8 mouse cellular contexts compared by ENCODE assay signal in genomic region chr8:94966578-94966977, GRCm38 (mm10). TPM values are rescaled to one million over a fixed set of nuclear protein-coding genes. Genes with fewer than 3 reads are reported as not detected.
DNase-seq lines count a peak whose midpoint lies in the region; ATAC-seq and TF ChIP-seq lines count a peak whose summit lies in the region.

No protein-coding gene starts in this region.

- no peaks in the 10 kb centered on the region for H3K27me3 ChIP-seq in forebrain, embryonic 14.5 days (replicated peaks; ENCODE audit: control insufficient read depth, insufficient read depth, low read length)
- H3K27me3 ChIP-seq in forebrain, embryonic 16.5 days (replicated peaks; ENCODE audit: control insufficient read depth, insufficient read depth, low read length): no peaks in the 10 kb centered on the region
- no peaks in the 10 kb centered on the region for H3K27me3 ChIP-seq in intestine, postnatal 0 days (replicated peaks; ENCODE audit: control insufficient read depth, insufficient read depth, low read length)

- H3K4me3 ChIP-seq in forebrain, embryonic 14.5 days (ENCODE audit: low read depth, low read length): no peak overlapping the region
- H3K4me3 ChIP-seq in forebrain, embryonic 16.5 days (replicated peaks; ENCODE audit: low read length): no peak overlapping the region
- no peak overlapping the region for H3K4me3 ChIP-seq in intestine, postnatal 0 days (ENCODE audit: low read depth, low read length)

- H3K36me3 ChIP-seq in forebrain, embryonic 14.5 days (ENCODE audit: control insufficient read depth, insufficient read depth, low read length): no peaks in the 10 kb centered on the region
- no peaks in the 10 kb centered on the region for H3K36me3 ChIP-seq in forebrain, embryonic 16.5 days (ENCODE audit: control insufficient read depth, insufficient read depth)
- no peaks in the 10 kb centered on the region for H3K36me3 ChIP-seq in intestine, postnatal 0 days (ENCODE audit: control insufficient read depth, insufficient read depth)

- no peaks in the 10 kb centered on the region for H3K4me1 ChIP-seq in forebrain, embryonic 14.5 days (ENCODE audit: control insufficient read depth, insufficient read depth, low read length)
- H3K4me1 ChIP-seq in forebrain, embryonic 16.5 days (replicated peaks; ENCODE audit: control insufficient read depth, insufficient read depth, low read length): 0 out of 2 replicates have a peak, but pooled peaks cover 3% of the 10 kb centered on the region
- peaks cover 7% of the 10 kb centered on the region; the same call in 1 of the 2 replicates for H3K4me1 ChIP-seq in intestine, postnatal 0 days (replicated peaks; ENCODE audit: control insufficient read depth, insufficient read depth, low read length)

- no peak overlapping the region for H3K27ac ChIP-seq in forebrain, embryonic 14.5 days (ENCODE audit: low read depth, low read length)
- no peak overlapping the region for H3K27ac ChIP-seq in forebrain, embryonic 16.5 days (ENCODE audit: low read length)
- peak overlapping the region; percentile 78 for H3K27ac ChIP-seq in intestine, postnatal 0 days (ENCODE audit: low read depth, low read length)

- no peak overlapping the region for H3K4me2 ChIP-seq in forebrain, embryonic 14.5 days (ENCODE audit: low read length)
- H3K4me2 ChIP-seq in forebrain, embryonic 16.5 days (ENCODE audit: low read length): no peak overlapping the region
- 0 out of 2 replicates have a peak overlapping the region, but pooled peaks have one; percentile 4 for H3K4me2 ChIP-seq in intestine, postnatal 0 days (replicated peaks; ENCODE audit: low read depth)

- intact Hi-C loops in heart, postnatal 25 days (cut with DNase I): no loop called here

- no peaks in the 10 kb centered on the region for H3K9me3 ChIP-seq in forebrain, embryonic 14.5 days (replicated peaks; ENCODE audit: control insufficient read depth, low read length)
- H3K9me3 ChIP-seq in forebrain, embryonic 16.5 days (ENCODE audit: control insufficient read depth, low read length): no peaks in the 10 kb centered on the region
- H3K9me3 ChIP-seq in intestine, postnatal 0 days (ENCODE audit: control insufficient read depth): no peaks in the 10 kb centered on the region

- ATAC-seq in forebrain, embryonic 14.5 days: no peak
- no peak for ATAC-seq in forebrain, embryonic 16.5 days
- peak; percentile 61 for ATAC-seq in activated CD4-positive, CD25-positive, alpha-beta regulatory T cell, adult 4 months
- ATAC-seq in intestine, postnatal 0 days: peak; percentile 48; the same call in 1 of the 2 replicates

- H3K9ac ChIP-seq in forebrain, embryonic 14.5 days (ENCODE audit: low read length): no peak overlapping the region
- H3K9ac ChIP-seq in forebrain, embryonic 16.5 days (replicated peaks; ENCODE audit: low read depth, low read length): no peak overlapping the region
- no peak overlapping the region for H3K9ac ChIP-seq in intestine, postnatal 0 days (ENCODE audit: low read depth, low read length)

- DNase-seq in forebrain, embryonic 14.5 days (ENCODE audit: low spot score): peak; percentile 77
- DNase-seq in 3T3-L1 (ENCODE audit: low read depth, low spot score): peak; percentile 43
- DNase-seq in lung, postnatal 14 days: peak; percentile 62
- DNase-seq in thymus, postnatal 4 days: peak; percentile 71
- no peak for DNase-seq in heart, postnatal 25 days (ENCODE audit: low spot score)

- WGBS in forebrain, embryonic 14.5 days: 19% methylated on average over 7 of the region's 7 CpGs
- WGBS in forebrain, embryonic 16.5 days: 20% methylated on average over 7 of the region's 7 CpGs
- 20% methylated on average over 7 of the region's 7 CpGs for WGBS in intestine, postnatal 0 days

- TF ChIP-seq CTCF in intestine, postnatal 0 days (IDR thresholded peaks at IDR 0.05; ENCODE audit: low read depth): peak; percentile 84

RNA-seq across cellular contexts. Expression of gene Adgrg1, which starts 8.0 kb away (rescaled TPM):
- polyA plus RNA-seq in forebrain, embryonic 14.5 days (2014; fragmentation: Nextera tagmentation; extraction: Ambion mirVana): 145 and 157 TPM in 2 replicates
- polyA plus RNA-seq in forebrain, embryonic 16.5 days (2015; fragmentation: Nextera tagmentation; extraction: Ambion mirVana): 132 and 152 TPM in 2 replicates
- polyA plus RNA-seq in activated CD4-positive, CD25-positive, alpha-beta regulatory T cell, adult 4 months (2017; shearing (Covaris generic)): 1 to 10 TPM; 1.8 to 2.8 TPM
- polyA plus RNA-seq in intestine, postnatal 0 days (2015; fragmentation: Nextera tagmentation; extraction: Ambion mirVana): 22.3 and 22.7 TPM in 2 replicates
- total RNA-seq in heart, postnatal 25 days (2021): 10 to 100 TPM; 38.6 to 48.7 TPM

RNA-seq across cellular contexts. Expression of gene Adgrg5, which starts 43.1 kb away (rescaled TPM):
- not detected in 2 replicates for polyA plus RNA-seq in forebrain, embryonic 14.5 days (2014; fragmentation: Nextera tagmentation; extraction: Ambion mirVana)
- polyA plus RNA-seq in forebrain, embryonic 16.5 days (2015; fragmentation: Nextera tagmentation; extraction: Ambion mirVana): not detected in 2 replicates
- 1 to 10 TPM; 1.3 to 1.4 TPM for polyA plus RNA-seq in activated CD4-positive, CD25-positive, alpha-beta regulatory T cell, adult 4 months (2017; shearing (Covaris generic))
- 1.3 and 1.5 TPM in 2 replicates for polyA plus RNA-seq in intestine, postnatal 0 days (2015; fragmentation: Nextera tagmentation; extraction: Ambion mirVana)
- total RNA-seq in heart, postnatal 25 days (2021): under 1 TPM; 0.29 to 0.34 TPM

RNA-seq across cellular contexts. Expression of gene Ccdc102a, which starts 48.7 kb away (rescaled TPM):
- polyA plus RNA-seq in forebrain, embryonic 14.5 days (2014; fragmentation: Nextera tagmentation; extraction: Ambion mirVana): 6.9 and 7.9 TPM in 2 replicates
- polyA plus RNA-seq in forebrain, embryonic 16.5 days (2015; fragmentation: Nextera tagmentation; extraction: Ambion mirVana): 4.6 and 5.7 TPM in 2 replicates
- polyA plus RNA-seq in activated CD4-positive, CD25-positive, alpha-beta regulatory T cell, adult 4 months (2017; shearing (Covaris generic)): under 1 TPM; 0.20 to 0.57 TPM
- 7.2 and 7.7 TPM in 2 replicates for polyA plus RNA-seq in intestine, postnatal 0 days (2015; fragmentation: Nextera tagmentation; extraction: Ambion mirVana)
- 1 to 10 TPM; 6.3 to 7.2 TPM for total RNA-seq in heart, postnatal 25 days (2021)

RNA-seq across cellular contexts. Expression of gene Adgrg3, which starts 50.9 kb away (rescaled TPM):
- polyA plus RNA-seq in forebrain, embryonic 14.5 days (2014; fragmentation: Nextera tagmentation; extraction: Ambion mirVana): 1.2 TPM in 2 replicates
- 0.93 and 1.1 TPM in 2 replicates for polyA plus RNA-seq in forebrain, embryonic 16.5 days (2015; fragmentation: Nextera tagmentation; extraction: Ambion mirVana)
- polyA plus RNA-seq in activated CD4-positive, CD25-positive, alpha-beta regulatory T cell, adult 4 months (2017; shearing (Covaris generic)): under 1 TPM; 0.21 to 0.41 TPM
- 4.2 and 4.7 TPM in 2 replicates for polyA plus RNA-seq in intestine, postnatal 0 days (2015; fragmentation: Nextera tagmentation; extraction: Ambion mirVana)
- total RNA-seq in heart, postnatal 25 days (2021): 1 to 10 TPM in 1 of 2 experiments, under 1 TPM in 1; 0.70 to 1.3 TPM

Comparison
In these comparisons a context has a peak if more than half of its experiments do, and no peak if none do; other contexts are left out.
1. ATAC-seq: peak in activated CD4-positive, CD25-positive, alpha-beta regulatory T cell, adult 4 months (single experiment) and intestine, postnatal 0 days (single experiment); none in forebrain, embryonic 14.5 days (single experiment) and forebrain, embryonic 16.5 days (single experiment).